Mouse (Mus musculus): ENCODE measurements around the gene Lgals7. TPM values are rescaled to one million over a fixed set of nuclear protein-coding genes. Genes with fewer than 3 reads are reported as not detected.

Gene Lgals7
- polyA plus RNA-seq, 2 experiments, result 48.4 to 198 TPM

GRCm38 (mm10) chr7:28888701-28889161, 25.1 kb downstream of the Lgals7 start:
- ATAC-seq (ENCODE audit: low FRiP score, low read depth) (peak; percentile 24; the same call in 1 of the 2 replicates), DNase-seq (ENCODE audit: low spot score) (peak; percentile 22)
- Histone ChIP-seq H3K36me3 (ENCODE audit: control insufficient read depth, insufficient read depth, low read length) (peaks cover 24% of the 10 kb centered on the region), H3K9ac (ENCODE audit: low read depth, low read length, severe bottlenecking) (peak overlapping the region; percentile 44), H3K4me1 (ENCODE audit: control insufficient read depth, insufficient read depth, low read length) (peaks cover 8% of the 10 kb centered on the region), H3K9me3 (ENCODE audit: control insufficient read depth, low read length) (no peaks in the 10 kb centered on the region), H3K4me2 (replicated peaks; ENCODE audit: low read depth, low read length, severe bottlenecking) (peak overlapping the region; percentile 74), H3K27me3 (ENCODE audit: control insufficient read depth, insufficient read depth, low read length) (peaks cover 17% of the 10 kb centered on the region), H3K4me3 (replicated peaks; ENCODE audit: low read length) (peak overlapping the region; percentile 43), H3K27ac (replicated peaks; ENCODE audit: low read depth, low read length) (no peak overlapping the region)
- WGBS, result 2% methylated on average over 26 of the region's 27 CpGs
- TF ChIP-seq POLR2A (IDR thresholded peaks at IDR 0.05; ENCODE audit: borderline replicate concordance, extremely low read depth, insufficient read depth, insufficient read length), result no peak

GRCm38 (mm10) chr7:28892601-28893000, 28.9 kb downstream of the Lgals7 start:
- Histone ChIP-seq H3K4me2 (replicated peaks; ENCODE audit: low read depth, low read length, severe bottlenecking) (no peak overlapping the region), H3K27ac (replicated peaks; ENCODE audit: low read depth, low read length) (no peak overlapping the region), H3K9me3 (ENCODE audit: control insufficient read depth, low read length) (no peaks in the 10 kb centered on the region), H3K4me1 (ENCODE audit: control insufficient read depth, insufficient read depth, low read length) (peaks cover 8% of the 10 kb centered on the region), H3K9ac (ENCODE audit: low read depth, low read length, severe bottlenecking) (no peak overlapping the region), H3K27me3 (ENCODE audit: control insufficient read depth, insufficient read depth, low read length) (peaks cover 11% of the 10 kb centered on the region), H3K36me3 (ENCODE audit: control insufficient read depth, insufficient read depth, low read length) (peaks cover 63% of the 10 kb centered on the region), H3K4me3 (replicated peaks; ENCODE audit: low read length) (no peak overlapping the region)
- DNase-seq (ENCODE audit: low spot score), result no peak
- no peak for TF ChIP-seq POLR2A (IDR thresholded peaks at IDR 0.05; ENCODE audit: borderline replicate concordance, extremely low read depth, insufficient read depth, insufficient read length)
- 94% methylated on average over 16 of the region's 17 CpGs for whole genome bisulfite sequencing
- no peak for ATAC-seq (ENCODE audit: low FRiP score, low read depth)

- no peaks in the 10 kb centered on the region for H3K9me3 ChIP-seq (ENCODE audit: control insufficient read depth, low read length)
- H3K4me1 ChIP-seq (ENCODE audit: control insufficient read depth, insufficient read depth, low read length), result peaks cover 3% of the 10 kb centered on the region
- TF ChIP-seq POLR2A (IDR thresholded peaks at IDR 0.05; ENCODE audit: borderline replicate concordance, extremely low read depth, insufficient read depth, insufficient read length), result no peak
- H3K36me3 ChIP-seq (ENCODE audit: control insufficient read depth, insufficient read depth, low read length), result peaks cover 74% of the 10 kb centered on the region
- peak; percentile 62 for DNase-seq (ENCODE audit: low spot score)
- H3K27ac ChIP-seq (replicated peaks; ENCODE audit: low read depth, low read length), result no peak overlapping the region
- no peak overlapping the region for H3K4me3 ChIP-seq (replicated peaks; ENCODE audit: low read length)
- H3K4me2 ChIP-seq (replicated peaks; ENCODE audit: low read depth, low read length, severe bottlenecking), result no peak overlapping the region
- H3K9ac ChIP-seq (ENCODE audit: low read depth, low read length, severe bottlenecking), result no peak overlapping the region
- no peaks in the 10 kb centered on the region for H3K27me3 ChIP-seq (ENCODE audit: control insufficient read depth, insufficient read depth, low read length)
- WGBS, result 51% methylated on average over 7 of the region's 7 CpGs
- peak; percentile 45; the same call in 1 of the 2 replicates for ATAC-seq (ENCODE audit: low FRiP score, low read depth)
Observed at GRCm38 (mm10) chr7:28893643-28894265, 30.1 kb downstream of the Lgals7 start.

- H3K27ac ChIP-seq (replicated peaks; ENCODE audit: low read depth, low read length), result no peak overlapping the region
- H3K4me3 ChIP-seq (replicated peaks; ENCODE audit: low read length), result no peak overlapping the region
- H3K27me3 ChIP-seq (ENCODE audit: control insufficient read depth, insufficient read depth, low read length), result no peaks in the 10 kb centered on the region
- DNase-seq (ENCODE audit: low spot score) (no peak), ATAC-seq (ENCODE audit: low FRiP score, low read depth) (no peak)
- no peak overlapping the region for H3K4me2 ChIP-seq (replicated peaks; ENCODE audit: low read depth, low read length, severe bottlenecking)
- peaks cover 86% of the 10 kb centered on the region for H3K36me3 ChIP-seq (ENCODE audit: control insufficient read depth, insufficient read depth, low read length)
- no peaks in the 10 kb centered on the region for H3K4me1 ChIP-seq (ENCODE audit: control insufficient read depth, insufficient read depth, low read length)
- TF ChIP-seq POLR2A (IDR thresholded peaks at IDR 0.05; ENCODE audit: borderline replicate concordance, extremely low read depth, insufficient read depth, insufficient read length), result no peak
- H3K9ac ChIP-seq (ENCODE audit: low read depth, low read length, severe bottlenecking), result no peak overlapping the region
- WGBS, result 62% methylated on average over 5 of the region's 5 CpGs
- H3K9me3 ChIP-seq (ENCODE audit: control insufficient read depth, low read length), result no peaks in the 10 kb centered on the region
Observed at GRCm38 (mm10) chr7:28894942-28895341, 31.3 kb downstream of the Lgals7 start.

- H3K4me3 ChIP-seq (replicated peaks; ENCODE audit: low read length), result no peak overlapping the region
- no peak overlapping the region for H3K4me2 ChIP-seq (replicated peaks; ENCODE audit: low read depth, low read length, severe bottlenecking)
- H3K36me3 ChIP-seq (ENCODE audit: control insufficient read depth, insufficient read depth, low read length), result peaks cover 96% of the 10 kb centered on the region
- no peaks in the 10 kb centered on the region for H3K9me3 ChIP-seq (ENCODE audit: control insufficient read depth, low read length)
- TF ChIP-seq POLR2A (IDR thresholded peaks at IDR 0.05; ENCODE audit: borderline replicate concordance, extremely low read depth, insufficient read depth, insufficient read length), result no peak
- H3K9ac ChIP-seq (ENCODE audit: low read depth, low read length, severe bottlenecking), result no peak overlapping the region
- H3K27ac ChIP-seq (replicated peaks; ENCODE audit: low read depth, low read length), result no peak overlapping the region
- WGBS, result 95% methylated on average over 6 of the region's 6 CpGs
- peaks cover 11% of the 10 kb centered on the region for H3K4me1 ChIP-seq (ENCODE audit: control insufficient read depth, insufficient read depth, low read length)
- DNase-seq (ENCODE audit: low spot score) (no peak), ATAC-seq (ENCODE audit: low FRiP score, low read depth) (no peak)
- no peaks in the 10 kb centered on the region for H3K27me3 ChIP-seq (ENCODE audit: control insufficient read depth, insufficient read depth, low read length)
Observed at GRCm38 (mm10) chr7:28897661-28898060, 34.0 kb downstream of the Lgals7 start.

Data from limb, embryonic 14.5 days (tissue).